8 mouse cellular contexts compared by ENCODE assay signal in genomic region chr2:161109398-161109821, GRCm38 (mm10). TPM values are rescaled to one million over a fixed set of nuclear protein-coding genes. Genes with fewer than 3 reads are reported as not detected.
A peak's percentile ranks its signal among the peaks of the same experiment; 100 is the strongest.
DNase-seq lines count a peak whose midpoint lies in the region; ATAC-seq and TF ChIP-seq lines count a peak whose summit lies in the region.

No protein-coding gene starts in this region.

- H3K36me3 ChIP-seq in heart, embryonic 11.5 days (ENCODE audit: control insufficient read depth, insufficient read depth, low read length): no peaks in the 10 kb centered on the region
- H3K36me3 ChIP-seq in testis, adult 2 months (ENCODE audit: control insufficient read depth, insufficient read depth, low read length): no peaks in the 10 kb centered on the region
- H3K36me3 ChIP-seq in intestine, embryonic 16.5 days (ENCODE audit: control insufficient read depth, insufficient read depth, low read length): no peaks in the 10 kb centered on the region; the same call in 1 of the 2 replicates
- H3K36me3 ChIP-seq in neural tube, embryonic 12.5 days: no peaks in the 10 kb centered on the region

- 0 out of 2 replicates have a peak, but pooled peaks cover 6% of the 10 kb centered on the region for H3K4me1 ChIP-seq in heart, embryonic 11.5 days (ENCODE audit: control insufficient read depth, insufficient read depth, low read length)
- no peaks in the 10 kb centered on the region for H3K4me1 ChIP-seq in testis, adult 2 months (ENCODE audit: control insufficient read depth, insufficient read depth, low read length)
- H3K4me1 ChIP-seq in intestine, embryonic 16.5 days (ENCODE audit: control insufficient read depth, insufficient read depth, low read length): peaks cover 14% of the 10 kb centered on the region
- H3K4me1 ChIP-seq in neural tube, embryonic 12.5 days: peaks cover 19% of the 10 kb centered on the region

- H3K4me2 ChIP-seq in heart, embryonic 11.5 days: peak overlapping the region; percentile 90
- peak overlapping the region; percentile 63 for H3K4me2 ChIP-seq in intestine, embryonic 16.5 days (ENCODE audit: low read depth, low read length)
- H3K4me2 ChIP-seq in neural tube, embryonic 12.5 days (replicated peaks): peak overlapping the region; percentile 73

- peak overlapping the region; percentile 76 for H3K9ac ChIP-seq in heart, embryonic 11.5 days (ENCODE audit: low read depth, low read length)
- peak overlapping the region; percentile 63 for H3K9ac ChIP-seq in intestine, embryonic 16.5 days (ENCODE audit: low read depth, low read length)
- peak overlapping the region; percentile 61 for H3K9ac ChIP-seq in neural tube, embryonic 12.5 days

- no peaks in the 10 kb centered on the region for H3K9me3 ChIP-seq in heart, embryonic 11.5 days (replicated peaks; ENCODE audit: control insufficient read depth, low read length)
- H3K9me3 ChIP-seq in intestine, embryonic 16.5 days (ENCODE audit: control insufficient read depth, low read length): no peaks in the 10 kb centered on the region
- no peaks in the 10 kb centered on the region for H3K9me3 ChIP-seq in neural tube, embryonic 12.5 days

- under 1% methylated on average over 26 of the region's 26 CpGs for WGBS in heart, embryonic 11.5 days (ENCODE audit: insufficient replicate concordance)
- 1% methylated on average over 26 of the region's 26 CpGs for WGBS in intestine, embryonic 16.5 days
- WGBS in neural tube, embryonic 12.5 days: under 1% methylated on average over 26 of the region's 26 CpGs

- H3K4me3 ChIP-seq in heart, embryonic 11.5 days (ENCODE audit: low read depth, low read length): peak overlapping the region; percentile 98
- H3K4me3 ChIP-seq in testis, adult 2 months (ENCODE audit: control insufficient read depth, low read depth, low read length): peak overlapping the region; percentile 69
- H3K4me3 ChIP-seq in intestine, embryonic 16.5 days (ENCODE audit: low read length): peak overlapping the region; percentile 89
- peak overlapping the region; percentile 98 for H3K4me3 ChIP-seq in neural tube, embryonic 12.5 days

- TF ChIP-seq POLR2A in testis, adult 2 months (IDR thresholded peaks at IDR 0.05; ENCODE audit: control insufficient read depth, low read depth, low read length): no peak

- H3K27me3 ChIP-seq in heart, embryonic 11.5 days (ENCODE audit: control insufficient read depth, insufficient read depth, low read length): no peaks in the 10 kb centered on the region
- H3K27me3 ChIP-seq in testis, adult 2 months (ENCODE audit: control insufficient read depth, insufficient read depth, low read length): no peaks in the 10 kb centered on the region
- H3K27me3 ChIP-seq in intestine, embryonic 16.5 days (replicated peaks; ENCODE audit: control insufficient read depth, insufficient read depth, low read length): no peaks in the 10 kb centered on the region
- no peaks in the 10 kb centered on the region for H3K27me3 ChIP-seq in neural tube, embryonic 12.5 days (replicated peaks)

- peak; percentile 19; the same call in 1 of the 2 replicates for ATAC-seq in heart, embryonic 11.5 days (replicated peaks; ENCODE audit: insufficient number of reproducible peaks, low FRiP score, low TSS enrichment)
- ATAC-seq in intestine, embryonic 16.5 days: peak; percentile 49
- ATAC-seq in neural tube, embryonic 12.5 days (ENCODE audit: low FRiP score, low read depth): peak; percentile 55; the same call in 1 of the 2 replicates

- TF ChIP-seq CTCF in testis, adult 2 months (IDR thresholded peaks at IDR 0.05; ENCODE audit: control insufficient read depth, insufficient read depth, insufficient replicate concordance, low read depth, low read length): no peak

- peak overlapping the region; percentile 30; the same call in 1 of the 2 replicates for H3K27ac ChIP-seq in heart, embryonic 11.5 days (ENCODE audit: low read depth, low read length)
- no peak overlapping the region for H3K27ac ChIP-seq in testis, adult 2 months (ENCODE audit: control insufficient read depth, insufficient read depth, low read depth, low read length)
- H3K27ac ChIP-seq in intestine, embryonic 16.5 days (ENCODE audit: low read length): no peak overlapping the region
- H3K27ac ChIP-seq in neural tube, embryonic 12.5 days: peak overlapping the region; percentile 50; the same call in 1 of the 2 replicates

- DNase-seq in heart, adult 11 months: no peak
- DNase-seq in testis, postnatal 10 days (ENCODE audit: low spot score): no peak
- DNase-seq in gastrocnemius, postnatal 25 days: no peak
- DNase-seq in T-cell, adult 2 months (ENCODE audit: low spot score): no peak

RNA-seq across cellular contexts. Expression of gene Chd6, which starts 0.5 kb away (rescaled TPM):
- 20.8 and 25.0 TPM in 2 replicates for polyA plus RNA-seq in heart, embryonic 11.5 days (2014; fragmentation: Nextera tagmentation; extraction: Ambion mirVana)
- 3.3 TPM in 2 replicates for polyA plus RNA-seq in testis, adult 2 months (2012; rRNA removed)
- polyA plus RNA-seq in intestine, embryonic 16.5 days (2015; fragmentation: Nextera tagmentation; extraction: Ambion mirVana): 14.7 and 16.1 TPM in 2 replicates
- 37.7 and 42.1 TPM in 2 replicates for polyA plus RNA-seq in neural tube, embryonic 12.5 days (2016; fragmentation: Nextera tagmentation; extraction: Ambion mirVana)
- total RNA-seq in gastrocnemius, postnatal 25 days (2021): 10 to 100 TPM; 11.5 to 12.2 TPM

Comparison
In these comparisons a context has a peak if more than half of its experiments do, and no peak if none do; other contexts are left out.
1. H3K27ac ChIP-seq: peak in heart, embryonic 11.5 days (single experiment) and neural tube, embryonic 12.5 days (single experiment); none in testis, adult 2 months (single experiment) and intestine, embryonic 16.5 days (single experiment).
2. Peak in every context shown above with its lines, with median percentiles within 50 percentile points of each other: ATAC-seq, H3K4me2 ChIP-seq, H3K4me3 ChIP-seq and H3K9ac ChIP-seq.